Comparison of ENCODE assay signal across 20 mouse cellular contexts in the genomic region with DNA sequence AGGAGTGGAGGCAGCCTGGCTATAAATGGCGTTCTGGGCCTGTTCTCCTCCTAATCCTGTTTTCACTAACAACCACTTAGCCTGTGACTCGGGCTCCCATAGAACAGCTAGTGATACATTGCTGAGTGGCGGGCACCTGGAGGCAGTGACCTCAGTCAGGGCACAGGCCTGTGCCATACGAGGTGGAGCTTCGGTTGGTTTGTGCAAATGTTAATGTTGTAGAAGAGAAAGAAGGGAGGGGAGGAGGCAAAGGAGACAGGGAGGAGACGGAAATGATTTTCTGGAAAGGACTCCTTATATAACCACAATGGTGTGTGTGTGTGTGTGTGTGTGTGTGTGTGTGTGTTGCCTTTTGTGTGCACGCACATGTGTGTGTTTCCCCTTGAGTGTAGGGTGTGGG.
DNase-seq lines count a peak whose midpoint lies in the region; ATAC-seq and TF ChIP-seq lines count a peak whose summit lies in the region.
"Had no signal": no experiment of that assay in that cellular context is flagged by ENCODE, and none has a peak within 500 bp of the region (broad histone marks: within the 10 kb centered on the region; RNA-seq: fewer than 3 reads in every experiment).

No protein-coding gene starts in this region.

- 63% methylated on average over 7 of the region's 7 CpGs for WGBS in forebrain, embryonic 10.5 days
- whole genome bisulfite sequencing in forebrain, embryonic 15.5 days, result 51% methylated on average over 7 of the region's 7 CpGs
- WGBS in kidney, adult 2 months, result 74% methylated on average over 7 of the region's 7 CpGs
- 52% methylated on average over 7 of the region's 7 CpGs for WGBS in kidney, embryonic 14.5 days
- 62% methylated on average over 7 of the region's 7 CpGs for WGBS in neural tube, embryonic 13.5 days
- WGBS in liver, postnatal 0 days (ENCODE audit: insufficient replicate concordance), result 73% methylated on average over 7 of the region's 7 CpGs
- 60% methylated on average over 7 of the region's 7 CpGs for WGBS in intestine, embryonic 16.5 days

- ATAC-seq in forebrain, embryonic 15.5 days (replicated peaks), result no peak
- no peak for ATAC-seq in kidney, embryonic 14.5 days (ENCODE audit: low FRiP score, low TSS enrichment)
- no peak for ATAC-seq in neural tube, embryonic 13.5 days (ENCODE audit: low read depth)
- no peak for ATAC-seq in liver, postnatal 0 days
- ATAC-seq in intestine, embryonic 16.5 days, result no peak
- ATAC-seq: CD4-positive, CD25-positive, alpha-beta regulatory T cell, adult 4 months had no signal

- peak overlapping the region; percentile 86 for H3K27ac ChIP-seq in forebrain, embryonic 10.5 days
- H3K27ac ChIP-seq in forebrain, embryonic 15.5 days (replicated peaks), result no peak overlapping the region
- H3K27ac ChIP-seq in kidney, adult 2 months (ENCODE audit: insufficient read depth, low read depth, low read length), result no peak overlapping the region
- no peak overlapping the region for H3K27ac ChIP-seq in kidney, embryonic 14.5 days (ENCODE audit: low read depth, low read length)
- no peak overlapping the region for H3K27ac ChIP-seq in neural tube, embryonic 13.5 days (replicated peaks)
- no peak overlapping the region for H3K27ac ChIP-seq in liver, postnatal 0 days (ENCODE audit: low read depth)
- no peak overlapping the region for H3K27ac ChIP-seq in intestine, embryonic 16.5 days (ENCODE audit: low read length)
- H3K27ac ChIP-seq: gastrocnemius, adult 2 months; heart, embryonic 13.5 days had no signal

- H3K9ac ChIP-seq in forebrain, embryonic 15.5 days (replicated peaks), result no peak overlapping the region
- H3K9ac ChIP-seq in kidney, embryonic 14.5 days (ENCODE audit: low read depth, low read length), result no peak overlapping the region
- H3K9ac ChIP-seq in neural tube, embryonic 13.5 days, result 0 out of 2 replicates have a peak overlapping the region, but pooled peaks have one; percentile 12
- no peak overlapping the region for H3K9ac ChIP-seq in liver, postnatal 0 days (replicated peaks)
- H3K9ac ChIP-seq in intestine, embryonic 16.5 days (ENCODE audit: low read depth, low read length), result no peak overlapping the region
- H3K9ac ChIP-seq: heart, embryonic 13.5 days had no signal

- TF ChIP-seq CTCF in kidney, adult 2 months (conservative IDR thresholded peaks at IDR 0.05; ENCODE audit: insufficient read depth, insufficient read length, low read depth, low read length), result no peak
- TF ChIP-seq CTCF in liver, postnatal 0 days (IDR thresholded peaks at IDR 0.05; ENCODE audit: low read depth), result no peak

- H3K4me3 ChIP-seq in forebrain, embryonic 10.5 days, result no peak overlapping the region
- H3K4me3 ChIP-seq in forebrain, embryonic 15.5 days, result no peak overlapping the region
- no peak overlapping the region for H3K4me3 ChIP-seq in kidney, adult 2 months (ENCODE audit: insufficient read depth, low read depth, low read length)
- H3K4me3 ChIP-seq in kidney, embryonic 14.5 days (ENCODE audit: low read length), result no peak overlapping the region
- H3K4me3 ChIP-seq in neural tube, embryonic 13.5 days, result no peak overlapping the region
- H3K4me3 ChIP-seq in liver, postnatal 0 days (ENCODE audit: low read depth, low read length), result no peak overlapping the region
- no peak overlapping the region for H3K4me3 ChIP-seq in intestine, embryonic 16.5 days (ENCODE audit: low read length)
- H3K4me3 ChIP-seq: gastrocnemius, adult 2 months; heart, embryonic 13.5 days had no signal

- H3K36me3 ChIP-seq in forebrain, embryonic 10.5 days (replicated peaks), result peaks cover 3% of the 10 kb centered on the region; the same call in 1 of the 2 replicates
- H3K36me3 ChIP-seq in forebrain, embryonic 15.5 days, result no peaks in the 10 kb centered on the region
- H3K36me3 ChIP-seq in kidney, adult 2 months (ENCODE audit: control insufficient read depth, insufficient read depth, low read length), result no peaks in the 10 kb centered on the region
- no peaks in the 10 kb centered on the region for H3K36me3 ChIP-seq in kidney, embryonic 14.5 days (ENCODE audit: control insufficient read depth, insufficient read depth, low read length)
- no peaks in the 10 kb centered on the region for H3K36me3 ChIP-seq in neural tube, embryonic 13.5 days
- H3K36me3 ChIP-seq in liver, postnatal 0 days (replicated peaks; ENCODE audit: insufficient read depth, low read length), result no peaks in the 10 kb centered on the region
- H3K36me3 ChIP-seq in intestine, embryonic 16.5 days (ENCODE audit: control insufficient read depth, insufficient read depth, low read length), result no peaks in the 10 kb centered on the region
- H3K36me3 ChIP-seq: G1E; heart, embryonic 13.5 days had no signal

- H3K27me3 ChIP-seq in forebrain, embryonic 10.5 days (ENCODE audit: poor library complexity, severe bottlenecking), result peaks cover 8% of the 10 kb centered on the region
- no peaks in the 10 kb centered on the region for H3K27me3 ChIP-seq in forebrain, embryonic 15.5 days
- H3K27me3 ChIP-seq in kidney, adult 2 months (replicated peaks; ENCODE audit: control insufficient read depth, insufficient read depth, low read length), result no peaks in the 10 kb centered on the region
- no peaks in the 10 kb centered on the region for H3K27me3 ChIP-seq in kidney, embryonic 14.5 days (ENCODE audit: control insufficient read depth, insufficient read depth, low read length)
- no peaks in the 10 kb centered on the region for H3K27me3 ChIP-seq in neural tube, embryonic 13.5 days
- H3K27me3 ChIP-seq in liver, postnatal 0 days (ENCODE audit: insufficient read depth, low read length), result no peaks in the 10 kb centered on the region
- no peaks in the 10 kb centered on the region for H3K27me3 ChIP-seq in intestine, embryonic 16.5 days (replicated peaks; ENCODE audit: control insufficient read depth, insufficient read depth, low read length)
- H3K27me3 ChIP-seq: heart, embryonic 13.5 days had no signal

- peaks cover 12% of the 10 kb centered on the region for H3K9me3 ChIP-seq in forebrain, embryonic 10.5 days
- peaks cover 7% of the 10 kb centered on the region; the same call in 1 of the 2 replicates for H3K9me3 ChIP-seq in forebrain, embryonic 15.5 days
- H3K9me3 ChIP-seq in kidney, embryonic 14.5 days (ENCODE audit: control insufficient read depth, low read length), result 0 out of 2 replicates have a peak, but pooled peaks cover 3% of the 10 kb centered on the region
- peaks cover 3% of the 10 kb centered on the region; the same call in 1 of the 2 replicates for H3K9me3 ChIP-seq in neural tube, embryonic 13.5 days
- H3K9me3 ChIP-seq in liver, postnatal 0 days (ENCODE audit: low read length), result no peaks in the 10 kb centered on the region
- no peaks in the 10 kb centered on the region for H3K9me3 ChIP-seq in intestine, embryonic 16.5 days (ENCODE audit: control insufficient read depth, low read length)
- H3K9me3 ChIP-seq: G1E; heart, embryonic 13.5 days had no signal

- DNase-seq in forebrain, embryonic 10.5 days (ENCODE audit: extremely low spot score, low spot score), result no peak
- DNase-seq in kidney, adult 2 months, result peak; percentile 59
- peak; percentile 36 for DNase-seq in kidney, postnatal 10 days
- no peak for DNase-seq in liver, postnatal 0 days
- DNase-seq: adrenal gland, postnatal 36 days; cerebellum, adult 2 months; cerebellum, postnatal 36 days; gastrocnemius, adult 2 months; heart, postnatal 4 days; lung, adult 2 months; right cerebral cortex, adult 18-20 months; thymus, postnatal 14 days had no signal

- H3K4me2 ChIP-seq in forebrain, embryonic 15.5 days (replicated peaks), result no peak overlapping the region
- no peak overlapping the region for H3K4me2 ChIP-seq in kidney, embryonic 14.5 days (replicated peaks; ENCODE audit: low read depth, low read length)
- no peak overlapping the region for H3K4me2 ChIP-seq in neural tube, embryonic 13.5 days
- H3K4me2 ChIP-seq in liver, postnatal 0 days (ENCODE audit: low read depth, low read length), result no peak overlapping the region
- no peak overlapping the region for H3K4me2 ChIP-seq in intestine, embryonic 16.5 days (ENCODE audit: low read depth, low read length)
- H3K4me2 ChIP-seq: heart, embryonic 13.5 days; liver, embryonic 11.5 days had no signal

- no peak for TF ChIP-seq EP300 in liver, postnatal 0 days (IDR thresholded peaks at IDR 0.05; ENCODE audit: low read depth)

- no peak for TF ChIP-seq POLR2A in kidney, adult 2 months (IDR thresholded peaks at IDR 0.05; ENCODE audit: low read depth, low read length)

- peaks cover 73% of the 10 kb centered on the region for H3K4me1 ChIP-seq in forebrain, embryonic 10.5 days
- peaks cover 18% of the 10 kb centered on the region for H3K4me1 ChIP-seq in forebrain, embryonic 15.5 days
- H3K4me1 ChIP-seq in kidney, adult 2 months (ENCODE audit: control insufficient read depth, insufficient read depth, low read length), result 0 out of 2 replicates have a peak, but pooled peaks cover 3% of the 10 kb centered on the region
- H3K4me1 ChIP-seq in kidney, embryonic 14.5 days (ENCODE audit: control insufficient read depth, insufficient read depth, low read length), result peaks cover 4% of the 10 kb centered on the region; the same call in 1 of the 2 replicates
- H3K4me1 ChIP-seq in neural tube, embryonic 13.5 days (replicated peaks), result peaks cover 41% of the 10 kb centered on the region
- H3K4me1 ChIP-seq in liver, postnatal 0 days (ENCODE audit: insufficient read depth), result no peaks in the 10 kb centered on the region
- 0 out of 2 replicates have a peak, but pooled peaks cover 2% of the 10 kb centered on the region for H3K4me1 ChIP-seq in intestine, embryonic 16.5 days (ENCODE audit: control insufficient read depth, insufficient read depth, low read length)

Comparison
In these comparisons a context has a peak if more than half of its experiments do, and no peak if none do; other contexts are left out.
1. DNase-seq: peak in kidney, adult 2 months (single experiment) and kidney, postnatal 10 days (single experiment); none in forebrain, embryonic 10.5 days (single experiment) and liver, postnatal 0 days (single experiment).